Mouse (Mus musculus): ENCODE measurements at regions not wholly inside any gene's neighbourhood (a gene's known extent, or its start where the extent isn't known, plus 50 kb on each side); places are given as distances from the start of the nearest gene placed in this dataset.

GRCm38 (mm10) chr6:117332641-117333040 lies 164.3 kb downstream of the Cxcl12 start:
- DNase-seq, result no peak

- no peak for DNase-seq
Observed at GRCm38 (mm10) chr6:117342123-117342522, 173.8 kb downstream of the Cxcl12 start.

DNA sequence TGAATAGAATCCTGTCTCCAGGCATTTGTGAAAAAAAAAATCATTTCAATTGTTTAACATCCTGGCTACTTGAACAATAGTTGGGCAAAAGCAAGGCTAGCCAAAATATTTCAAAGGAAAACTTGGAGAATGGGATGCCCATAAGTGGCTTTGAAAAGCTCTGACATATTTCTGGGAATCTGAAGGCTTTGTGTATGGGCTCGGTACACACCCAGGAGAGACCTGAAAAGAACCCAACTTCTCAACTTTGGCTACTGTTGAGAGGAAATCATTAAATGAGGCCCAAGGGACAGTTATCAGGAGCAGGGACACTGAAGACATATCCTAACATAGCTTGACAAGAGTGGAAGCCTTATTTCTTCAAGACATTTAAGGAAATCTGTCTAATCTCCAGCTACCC lies 179.0 kb downstream of the Cxcl12 start:
- DNase-seq, result no peak

DNA sequence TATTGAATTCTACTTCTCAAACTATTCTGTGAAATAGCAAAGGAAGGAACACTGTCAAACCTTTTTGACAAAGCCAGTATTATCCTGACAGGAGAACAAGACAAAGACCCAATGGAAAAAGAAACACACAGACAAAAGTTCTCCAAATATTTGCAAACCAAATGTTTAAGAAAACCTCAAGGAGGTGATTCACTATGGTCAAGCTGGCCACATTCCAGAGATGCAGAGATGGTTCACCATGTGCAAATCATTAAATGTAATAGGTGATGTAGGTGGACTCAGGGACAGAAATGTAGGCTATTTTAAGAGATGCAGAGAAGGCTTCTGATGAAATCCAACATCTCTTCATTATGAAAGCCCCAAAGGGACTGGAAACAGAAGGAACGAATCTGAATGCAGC lies 183.5 kb downstream of the Cxcl12 start:
- no peak for DNase-seq

- no peak for DNase-seq
Observed at GRCm38 (mm10) chr6:117353091-117353490, 184.8 kb downstream of the Cxcl12 start.

DNA sequence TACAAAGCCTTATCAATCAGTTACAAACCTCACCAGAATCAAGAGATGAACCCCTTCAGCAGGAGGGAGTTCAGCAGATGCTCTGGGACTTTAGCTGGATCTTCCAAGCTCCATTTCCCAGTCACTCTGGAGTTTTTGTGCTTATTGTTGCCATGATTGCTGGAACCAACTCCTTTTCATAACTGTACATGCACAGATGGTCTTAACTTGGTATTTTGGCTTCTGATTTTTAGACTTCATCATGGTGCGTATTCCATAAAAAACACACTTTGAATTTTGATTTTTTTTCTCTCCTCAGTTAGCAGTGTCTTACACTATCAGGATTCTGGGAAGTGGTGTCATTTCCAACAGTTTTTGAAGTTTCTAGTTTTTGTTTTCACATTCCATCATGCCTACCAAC lies 187.8 kb downstream of the Cxcl12 start:
- DNase-seq, result no peak

DNA sequence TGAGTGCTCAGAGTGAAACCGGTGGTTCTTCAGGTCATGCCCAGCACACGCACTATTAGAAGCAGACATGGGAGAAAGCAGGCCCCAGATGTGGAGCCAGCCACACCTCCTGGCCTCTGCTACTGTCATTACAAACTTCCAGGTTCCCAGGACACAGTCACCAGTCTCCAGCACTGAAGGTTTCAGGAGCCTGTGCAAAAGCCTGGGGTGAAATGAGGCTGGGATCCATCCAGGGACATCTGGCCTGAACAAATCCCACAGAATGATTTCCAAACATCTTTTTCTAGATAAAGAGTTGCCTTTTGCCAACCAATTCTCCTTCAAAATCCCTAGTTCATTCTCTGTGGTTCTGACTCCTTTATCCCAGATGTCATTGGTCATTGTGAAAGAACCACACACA lies 191.1 kb downstream of the Cxcl12 start:
- DNase-seq, result no peak

- no peak for DNase-seq
Observed at GRCm38 (mm10) chr6:117366563-117366962, 198.2 kb downstream of the Cxcl12 start.

DNA sequence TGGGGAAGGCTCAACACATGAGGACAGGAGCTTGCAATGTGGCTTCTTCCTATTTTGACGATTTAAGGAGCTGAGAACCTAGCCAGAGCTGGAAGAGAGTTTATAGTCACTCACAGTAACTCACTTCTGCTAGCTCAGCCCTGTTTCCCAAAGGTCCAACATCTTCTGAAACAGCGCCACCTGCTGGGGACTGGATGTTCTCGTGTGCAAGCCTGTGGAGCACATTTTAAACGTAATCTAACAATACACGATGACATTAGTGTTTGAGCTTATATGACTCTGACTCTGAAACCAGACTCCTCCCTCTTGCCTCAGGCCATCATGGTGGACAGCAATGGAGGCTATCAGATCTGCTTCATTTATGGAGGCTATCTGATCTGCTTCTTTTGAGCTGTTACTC lies 207.7 kb downstream of the Cxcl12 start:
- peak; percentile 19 for DNase-seq

GRCm38 (mm10) chr6:117379904-117380303 lies 211.6 kb downstream of the Cxcl12 start:
- DNase-seq, result no peak

- DNase-seq, result no peak
Observed at GRCm38 (mm10) chr6:117390233-117390848, 222.0 kb downstream of the Cxcl12 start.

DNA sequence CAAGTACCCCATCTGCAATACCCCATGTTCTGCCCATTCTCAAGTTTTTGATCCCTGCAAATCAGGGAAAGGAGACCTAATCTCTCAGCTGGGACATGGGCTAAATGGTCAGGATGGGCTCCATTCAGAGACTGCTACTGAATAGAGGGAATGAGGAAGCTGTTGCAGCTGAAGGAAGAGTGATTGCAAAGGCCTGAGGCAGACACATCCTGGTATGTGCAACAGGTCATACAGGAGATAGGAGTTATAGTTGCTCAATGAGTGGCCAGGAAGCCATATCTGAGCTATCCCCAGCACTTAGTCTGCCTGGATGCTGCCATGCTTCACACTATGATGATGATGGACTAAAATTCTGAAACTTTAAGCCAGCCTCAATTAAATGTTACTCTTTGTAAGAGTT lies 225.1 kb downstream of the Cxcl12 start:
- no peak for DNase-seq

DNA sequence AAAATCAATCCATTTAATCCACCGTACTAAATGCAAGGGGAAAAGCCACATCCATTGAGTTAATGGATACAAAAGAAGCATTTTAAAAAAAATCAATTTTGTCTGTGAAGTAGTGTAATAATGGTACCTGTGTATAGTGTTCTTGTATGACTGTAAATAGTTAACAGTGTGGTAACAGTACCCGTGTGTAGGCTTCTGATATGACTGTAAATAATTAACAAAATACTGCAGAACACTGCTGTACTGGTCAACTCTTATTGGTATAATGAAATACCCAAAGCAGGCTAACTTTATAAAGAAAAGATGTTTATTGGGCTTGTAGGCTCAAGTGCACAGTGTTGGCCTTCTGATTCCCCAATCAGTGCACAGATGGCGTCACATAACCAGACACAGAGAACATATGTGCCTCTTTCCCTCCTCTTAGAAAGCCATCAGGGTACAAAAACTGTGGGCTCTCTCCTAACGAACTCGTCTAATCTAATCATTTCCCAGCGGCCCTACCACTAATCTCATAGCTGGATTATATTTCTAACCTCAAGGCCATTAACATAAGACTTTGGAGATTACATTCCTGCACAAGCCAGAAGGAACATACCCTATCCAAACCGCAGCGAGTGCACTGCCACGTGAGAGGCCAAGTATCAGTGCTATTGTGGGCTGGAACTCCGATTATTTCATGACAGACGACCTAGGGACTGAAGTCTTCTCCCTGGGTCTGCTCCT lies 237.4 kb downstream of the Cxcl12 start:
- no peak for DNase-seq

DNA sequence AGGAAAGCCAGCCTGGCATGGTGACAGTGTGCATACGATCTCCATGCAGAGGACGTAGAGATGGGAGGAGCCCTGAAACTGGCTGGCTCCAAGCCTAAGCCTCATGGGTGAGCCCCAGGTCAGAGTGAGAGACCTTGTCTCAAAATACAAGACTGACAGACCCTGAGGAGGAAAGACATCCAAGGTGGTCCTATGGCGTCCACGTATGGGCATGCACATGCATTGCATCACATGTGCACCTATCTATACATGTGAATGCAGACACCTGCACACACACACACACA lies 237.9 kb downstream of the Cxcl12 start:
- no peak for DNase-seq

GRCm38 (mm10) chr6:117406757-117407156 lies 238.4 kb downstream of the Cxcl12 start:
- DNase-seq, result no peak

DNA sequence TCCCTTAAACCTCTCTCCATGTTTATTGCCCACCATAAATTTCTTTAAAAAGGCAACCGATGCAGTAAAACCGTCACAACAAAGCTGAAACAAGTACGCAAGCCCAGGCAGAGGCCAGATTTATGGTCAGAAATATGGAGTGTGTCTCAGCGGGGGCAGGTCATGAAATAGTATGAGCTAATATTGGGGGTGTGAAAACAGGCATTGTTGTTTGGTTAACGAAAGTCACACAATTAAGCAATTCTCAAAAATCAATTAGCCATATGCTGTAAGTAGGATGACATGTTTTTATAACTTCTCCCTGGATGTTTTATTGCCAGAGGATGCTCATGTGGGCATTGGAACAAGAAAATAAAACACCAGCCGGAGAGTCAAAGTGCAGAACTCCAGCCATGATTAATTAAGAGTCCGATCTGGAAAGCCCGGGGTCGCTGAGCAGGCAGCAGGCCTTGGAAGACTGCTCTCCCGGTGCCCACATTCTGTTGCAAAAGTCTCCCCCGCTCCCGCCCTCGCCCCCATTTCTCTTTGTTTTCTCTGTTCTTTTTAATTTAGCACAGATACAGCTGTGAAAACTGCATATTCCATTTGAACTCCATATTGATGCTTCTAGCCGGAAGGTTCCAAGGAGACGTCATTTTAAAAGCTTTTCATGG lies 239.0 kb downstream of the Cxcl12 start:
- DNase-seq, result no peak

GRCm38 (mm10) chr6:117407953-117408352 lies 239.6 kb downstream of the Cxcl12 start:
- no peak for DNase-seq

GRCm38 (mm10) chr6:117408971-117409783 lies 240.8 kb downstream of the Cxcl12 start:
- no peak for DNase-seq

GRCm38 (mm10) chr6:117414926-117415325 lies 246.6 kb downstream of the Cxcl12 start:
- no peak for DNase-seq

GRCm38 (mm10) chr6:117415901-117416300 lies 247.6 kb downstream of the Cxcl12 start:
- DNase-seq, result no peak

DNA sequence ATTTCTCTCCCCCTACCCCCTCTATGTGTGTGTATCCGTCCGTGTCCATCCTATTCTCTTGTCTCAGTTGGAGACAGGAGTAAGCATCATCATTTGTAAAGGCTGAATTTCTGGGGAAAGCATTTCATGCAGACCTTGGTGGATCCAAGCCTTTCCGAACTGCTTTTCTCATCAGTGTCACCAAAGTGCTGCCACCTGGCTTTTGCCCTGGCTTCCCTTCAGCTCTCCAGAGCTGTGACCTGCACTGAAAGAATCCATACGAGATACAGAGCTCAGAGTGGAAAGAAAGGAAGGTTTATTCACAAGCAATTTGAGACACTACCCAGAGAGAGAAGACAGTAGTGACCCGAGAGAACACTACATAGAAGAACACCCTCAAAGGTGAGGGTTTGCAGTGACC lies 248.1 kb downstream of the Cxcl12 start:
- no peak for DNase-seq

- no peak for DNase-seq
Observed at GRCm38 (mm10) chr6:117422846-117423573, 254.7 kb downstream of the Cxcl12 start.

DNA sequence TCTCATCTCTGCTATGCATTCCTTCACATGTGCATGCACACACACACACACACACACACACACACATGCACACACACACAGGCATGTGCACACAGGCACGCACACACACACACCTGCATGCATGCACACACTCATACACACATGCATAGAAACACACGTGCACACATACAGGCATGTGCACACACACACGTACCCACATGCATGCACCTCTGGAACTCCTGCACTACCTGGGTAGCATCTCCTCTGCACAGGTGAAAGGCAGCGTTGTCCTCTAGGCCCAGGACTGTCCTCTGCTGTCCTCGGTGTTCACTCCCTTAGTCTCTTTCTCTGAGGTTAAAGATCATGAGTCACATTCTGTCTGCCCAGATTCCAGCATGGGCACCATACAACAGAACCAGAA lies 258.0 kb downstream of the Cxcl12 start:
- no peak for DNase-seq
